Mouse (Mus musculus) liver, postnatal 0 days (tissue): Measurements from ENCODE around the gene Stk32c. TPM values are rescaled to one million over a fixed set of nuclear protein-coding genes. Genes with fewer than 3 reads are reported as not detected.

ENCODE experiments used
- ATAC-seq: fragments of 200-750 bp; cut with Nextera tagmentation; 2 replicates; pipeline ENCODE4 v1.8.0; 2017; ENCODE audit warnings: mild to moderate bottlenecking, moderate library complexity
- DNase-seq: peaks from one replicate; pipeline ENCODE4 v3.0.0-alpha.2; 2016
- H3K27ac ChIP-seq: fragments of 300-500 bp; sonication (generic); 2 replicates; pipeline ENCODE4 v1.5.1; 2014; ENCODE audit warnings: antibody characterized with exemption, moderate library complexity, mild to moderate bottlenecking, low read depth
- H3K27me3 ChIP-seq: fragments of 300-500 bp; sonication (generic); 2 replicates; pipeline ENCODE4 v1.6.1; 2014; ENCODE audit warnings: low read length, control low read depth, mixed read lengths; ENCODE audit not compliant: insufficient read depth
- H3K36me3 ChIP-seq: fragments of 300-500 bp; sonication (generic); replicated peaks from 2 replicates; pipeline ENCODE4 v1.6.1; 2014; ENCODE audit warnings: mild to moderate bottlenecking, control low read depth, low read length, moderate library complexity, mixed read lengths; ENCODE audit not compliant: insufficient read depth
- H3K4me1 ChIP-seq: fragments of 300-500 bp; sonication (generic); 2 replicates; pipeline ENCODE4 v1.6.1; 2014; ENCODE audit warnings: antibody characterized with exemption, mild to moderate bottlenecking, control low read depth; ENCODE audit not compliant: insufficient read depth
- H3K4me2 ChIP-seq: fragments of 300-500 bp; sonication (generic); 2 replicates; pipeline ENCODE4 v1.6.1; 2014; ENCODE audit warnings: low read depth, mild to moderate bottlenecking, low read length, moderate library complexity, mixed read lengths
- H3K4me3 ChIP-seq: fragments of 300-500 bp; sonication (generic); 2 replicates; pipeline ENCODE4 v1.5.1; 2014; ENCODE audit warnings: low read depth, low read length
- H3K9ac ChIP-seq: fragments of 300-500 bp; sonication (generic); replicated peaks from 2 replicates; pipeline ENCODE4 v1.6.1; 2014; ENCODE audit warnings: mild to moderate bottlenecking, moderate library complexity
- H3K9me3 ChIP-seq: fragments of 300-500 bp; sonication (generic); 2 replicates; pipeline ENCODE4 v1.6.1; 2016; ENCODE audit warnings: mild to moderate bottlenecking, control low read depth, low read length, mixed read lengths
- CTCF ChIP-seq: sonication (generic); IDR thresholded peaks from 2 replicates; pipeline ENCODE4 v1.5.1; 2016; ENCODE audit warnings: antibody characterized with exemption, low read depth
- EP300 ChIP-seq: IDR thresholded peaks from 2 replicates; pipeline ENCODE4 v1.6.1; 2016; ENCODE audit warnings: antibody characterized with exemption, low read depth, mild to moderate bottlenecking
- WGBS: fragments of 180-500 bp; shearing (Covaris S2); extraction: QIAGEN DNeasy Blood & Tissue Kit; methylation state at CpG from one replicate; pipeline ENCODE4 v1.1.7; 2014; ENCODE audit not compliant: insufficient replicate concordance; 5-methylcytosine and 5-hydroxymethylcytosine counted together
- polyA plus RNA-seq: library from polyadenylated mRNA; unstranded; fragments of >200 nt; fragmentation: Nextera tagmentation; extraction: Ambion mirVana; gene quantifications from 2 replicates; pipeline ENCODE4 v1.2.1, GENCODE M21; 2015

Gene Stk32c
- polyA plus RNA-seq, 1 experiment from 2014 or later = not detected

DNA sequence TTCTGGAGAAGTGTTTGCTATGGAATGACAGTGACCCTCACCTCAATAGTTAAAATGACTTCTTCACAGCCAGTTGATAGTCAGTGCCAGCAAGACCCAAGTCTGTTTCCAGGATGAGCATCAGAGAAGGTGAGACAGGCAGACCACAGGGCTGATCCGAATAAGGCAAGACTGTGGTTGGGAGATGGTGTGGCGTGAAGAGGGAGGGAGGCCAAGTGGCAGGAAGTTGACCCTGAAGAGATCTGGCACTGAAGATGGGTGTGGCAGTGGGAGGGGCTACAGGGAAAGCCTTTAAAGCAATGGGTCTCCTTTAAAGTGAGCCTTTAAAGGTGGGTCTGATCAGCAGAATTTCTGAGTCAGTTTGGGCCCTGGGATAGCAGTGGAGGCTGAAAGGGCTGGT, 55.6 kb downstream of the Stk32c start:
- H3K4me2 ChIP-seq = no peak overlapping the region

DNA sequence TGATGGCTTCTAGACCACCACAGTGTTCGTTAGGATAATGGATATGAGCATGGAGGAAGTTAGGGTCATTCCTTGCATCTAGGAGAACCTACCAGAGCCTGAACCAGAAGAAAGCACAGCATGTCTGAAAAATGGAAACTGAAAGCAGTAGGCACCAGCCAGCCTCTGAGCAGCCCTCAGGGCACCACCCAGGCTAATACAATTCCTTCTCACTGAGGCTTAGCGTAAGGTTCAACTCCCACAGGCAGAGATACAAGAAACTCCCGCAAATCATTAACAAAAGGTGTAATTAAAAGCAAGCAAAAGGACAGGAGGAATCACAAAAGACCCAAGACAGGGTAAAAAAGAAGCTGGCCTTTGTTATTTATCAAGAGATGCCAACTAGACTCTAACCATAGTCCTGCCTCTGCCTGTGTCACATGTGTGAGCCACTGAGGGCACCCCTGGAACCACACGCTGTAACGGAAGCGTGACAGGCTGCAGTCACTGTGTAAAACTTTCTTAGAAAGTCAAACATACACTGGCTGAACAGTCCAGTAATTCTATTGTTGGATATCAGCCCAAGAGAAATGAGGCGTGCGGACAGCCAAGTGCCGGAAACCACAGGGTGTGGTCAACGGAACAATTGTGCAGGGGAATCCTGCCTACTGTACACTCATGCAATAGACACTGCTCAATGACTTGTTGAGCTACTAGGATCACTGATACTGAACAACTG, 56.6 kb downstream of the Stk32c start:
- no peaks in the 10 kb centered on the region for H3K36me3 ChIP-seq
- H3K4me3 ChIP-seq = no peak overlapping the region
- ATAC-seq = peak; percentile 29; the same call in 1 of the 2 replicates
- no peak overlapping the region for H3K4me2 ChIP-seq
- H3K4me1 ChIP-seq = no peaks in the 10 kb centered on the region
- H3K27me3 ChIP-seq = no peaks in the 10 kb centered on the region
- TF ChIP-seq EP300 (no peak), CTCF (no peak)
- 54% methylated on average over 10 of the region's 10 CpGs for WGBS
- no peak overlapping the region for H3K27ac ChIP-seq
- DNase-seq = no peak
- H3K9ac ChIP-seq = no peak overlapping the region
- H3K9me3 ChIP-seq = no peaks in the 10 kb centered on the region

More for the DNA sequence above, 55.6 kb downstream of the Stk32c start:
- Histone ChIP-seq H3K9me3 (no peaks in the 10 kb centered on the region), H3K36me3 (no peaks in the 10 kb centered on the region), H3K4me3 (no peak overlapping the region), H3K4me1 (no peaks in the 10 kb centered on the region), H3K27ac (no peak overlapping the region), H3K9ac (no peak overlapping the region), H3K27me3 (no peaks in the 10 kb centered on the region)
- 21% methylated on average over 2 of the region's 2 CpGs for WGBS
- DNase-seq (no peak), ATAC-seq (no peak)
- TF ChIP-seq CTCF = no peak
- no peak for TF ChIP-seq EP300

DNA sequence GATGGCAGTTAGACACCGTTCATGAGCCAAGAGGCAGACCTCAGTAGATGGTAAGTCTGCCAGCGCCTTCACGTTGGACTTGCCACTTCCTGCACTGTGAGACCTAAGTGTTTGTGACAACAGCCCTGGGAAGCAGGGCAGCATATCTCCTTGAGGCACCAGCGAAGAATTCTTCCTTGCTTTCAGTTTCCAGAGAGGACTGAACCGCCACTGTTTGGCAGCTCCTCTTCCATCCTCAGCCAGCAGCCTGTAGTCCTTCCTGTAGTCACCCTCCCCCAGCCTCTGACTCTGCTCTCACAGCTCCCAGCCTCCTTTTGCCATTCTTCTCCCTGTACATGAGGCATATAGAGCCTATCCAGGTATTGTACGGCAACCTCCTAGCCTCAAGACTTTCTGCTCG, 60.2 kb downstream of the Stk32c start:
- 50% methylated on average over 7 of the region's 7 CpGs for WGBS
- no peak for TF ChIP-seq CTCF
- TF ChIP-seq EP300 = no peak

DNA sequence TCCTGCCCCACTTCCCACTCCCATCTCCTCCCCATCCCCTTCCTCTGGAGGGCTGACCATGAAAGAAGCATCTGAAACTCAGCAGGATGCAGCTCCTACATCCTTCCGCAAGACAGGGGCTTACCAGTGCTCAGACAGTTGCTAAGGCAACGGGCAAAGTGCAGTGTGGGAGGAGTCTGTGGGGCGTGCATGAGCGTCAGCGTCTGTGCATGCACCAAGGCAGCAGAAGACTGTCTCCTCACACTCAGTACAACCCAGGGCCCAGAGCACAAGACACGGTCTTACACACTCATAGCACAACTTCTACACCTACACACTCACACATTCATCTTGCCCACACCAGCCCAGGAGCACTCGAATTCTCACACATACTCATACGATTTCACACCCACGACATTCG, 62.0 kb downstream of the Stk32c start:
- H3K27me3 ChIP-seq = no peaks in the 10 kb centered on the region
- no peak for ATAC-seq
- H3K4me3 ChIP-seq = no peak overlapping the region
- H3K9me3 ChIP-seq = no peaks in the 10 kb centered on the region
- no peak overlapping the region for H3K4me2 ChIP-seq
- no peaks in the 10 kb centered on the region for H3K4me1 ChIP-seq
- no peaks in the 10 kb centered on the region for H3K36me3 ChIP-seq
- no peak for DNase-seq
- H3K27ac ChIP-seq = no peak overlapping the region
- H3K9ac ChIP-seq = no peak overlapping the region
- TF ChIP-seq EP300 (no peak), CTCF (no peak)
- 26% methylated on average over 10 of the region's 10 CpGs for WGBS

More for the DNA sequence above, 60.2 kb downstream of the Stk32c start:
- no peak for ATAC-seq
- no peak overlapping the region for H3K4me3 ChIP-seq
- H3K4me2 ChIP-seq = no peak overlapping the region
- no peak overlapping the region for H3K9ac ChIP-seq
- no peaks in the 10 kb centered on the region for H3K27me3 ChIP-seq
- DNase-seq = no peak
- no peaks in the 10 kb centered on the region for H3K4me1 ChIP-seq
- H3K36me3 ChIP-seq = no peaks in the 10 kb centered on the region
- H3K27ac ChIP-seq = no peak overlapping the region
- H3K9me3 ChIP-seq = no peaks in the 10 kb centered on the region

- no peak overlapping the region for H3K9ac ChIP-seq
- no peak for ATAC-seq
- WGBS = 39% methylated on average over 6 of the region's 7 CpGs
- H3K27ac ChIP-seq = no peak overlapping the region
- no peak overlapping the region for H3K4me2 ChIP-seq
- no peaks in the 10 kb centered on the region for H3K27me3 ChIP-seq
- TF ChIP-seq EP300 = no peak
- TF ChIP-seq CTCF = no peak
- H3K4me3 ChIP-seq = no peak overlapping the region
- no peaks in the 10 kb centered on the region for H3K9me3 ChIP-seq
- no peak for DNase-seq
- no peaks in the 10 kb centered on the region for H3K36me3 ChIP-seq
- no peaks in the 10 kb centered on the region for H3K4me1 ChIP-seq
Observed at GRCm38 (mm10) chr7:139149373-139149772, 63.7 kb downstream of the Stk32c start.

DNA sequence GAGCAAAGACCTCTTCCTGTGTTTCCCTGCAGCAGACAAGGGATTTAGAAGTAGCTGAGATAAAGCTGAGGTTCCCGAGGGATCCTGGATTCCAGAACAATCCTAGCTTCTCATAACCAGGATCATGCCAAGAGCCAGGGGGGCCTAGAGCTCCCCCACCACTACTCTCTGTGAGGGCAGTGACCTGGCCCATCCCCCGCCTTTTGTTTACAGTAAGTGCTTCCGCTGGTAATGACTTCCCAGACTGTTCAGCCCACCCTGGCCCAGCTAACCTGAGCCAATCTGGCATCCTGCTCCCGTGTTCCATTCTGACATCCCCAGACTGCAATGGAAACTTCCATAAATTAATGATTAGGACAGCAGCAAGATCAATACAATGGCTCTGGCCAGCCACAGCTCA, 65.7 kb downstream of the Stk32c start:
- ATAC-seq = no peak
- Histone ChIP-seq H3K9me3 (no peaks in the 10 kb centered on the region), H3K36me3 (no peaks in the 10 kb centered on the region), H3K4me3 (no peak overlapping the region), H3K27ac (no peak overlapping the region), H3K9ac (no peak overlapping the region), H3K4me1 (no peaks in the 10 kb centered on the region), H3K27me3 (no peaks in the 10 kb centered on the region), H3K4me2 (no peak overlapping the region)
- no peak for TF ChIP-seq CTCF
- TF ChIP-seq EP300 = no peak
- no peak for DNase-seq
- WGBS = 33% methylated on average over 4 of the region's 4 CpGs

GRCm38 (mm10) chr7:139145891-139146290, 67.2 kb downstream of the Stk32c start:
- no peak overlapping the region for H3K4me3 ChIP-seq
- no peaks in the 10 kb centered on the region for H3K4me1 ChIP-seq
- H3K9me3 ChIP-seq = no peaks in the 10 kb centered on the region
- H3K9ac ChIP-seq = no peak overlapping the region
- no peaks in the 10 kb centered on the region for H3K36me3 ChIP-seq
- H3K27ac ChIP-seq = no peak overlapping the region
- TF ChIP-seq CTCF = no peak
- no peak for TF ChIP-seq EP300
- no peaks in the 10 kb centered on the region for H3K27me3 ChIP-seq
- no peak overlapping the region for H3K4me2 ChIP-seq
- no peak for ATAC-seq
- DNase-seq = no peak
- 30% methylated on average over 7 of the region's 7 CpGs for WGBS
